Mouse (Mus musculus): ENCODE measurements around the gene Zzz3.

Gene Zzz3

DNA sequence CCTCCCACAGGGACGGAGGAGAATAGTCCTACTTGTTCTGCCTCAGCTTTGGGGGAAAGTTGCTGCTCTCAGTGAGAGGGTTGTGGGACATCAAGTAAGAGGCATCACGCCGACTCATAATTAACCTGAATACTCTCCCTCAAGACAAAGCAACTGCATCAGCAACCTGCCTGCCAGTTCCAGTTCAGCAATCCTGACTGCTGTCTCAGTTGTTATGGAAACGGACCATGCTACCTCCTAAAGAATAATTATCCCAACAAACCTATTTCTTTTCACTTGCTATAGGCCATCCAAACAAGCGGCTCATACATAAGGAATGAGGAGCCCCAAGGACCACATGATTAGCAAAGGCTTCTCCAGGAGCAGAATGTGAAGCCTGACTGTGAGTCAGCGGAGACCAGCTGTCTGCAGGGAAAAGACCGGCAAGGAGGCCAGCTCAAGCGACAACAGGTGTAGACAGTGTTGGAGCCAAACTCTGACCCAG is 100.2 kb downstream of the Zzz3 start:
- DNase-seq (ENCODE audit: low read depth, low spot score), result no peak

GRCm38 (mm10) chr3:152497084-152497483 is 101.8 kb downstream of the Zzz3 start:
- DNase-seq (ENCODE audit: low read depth, low spot score), result no peak

DNA sequence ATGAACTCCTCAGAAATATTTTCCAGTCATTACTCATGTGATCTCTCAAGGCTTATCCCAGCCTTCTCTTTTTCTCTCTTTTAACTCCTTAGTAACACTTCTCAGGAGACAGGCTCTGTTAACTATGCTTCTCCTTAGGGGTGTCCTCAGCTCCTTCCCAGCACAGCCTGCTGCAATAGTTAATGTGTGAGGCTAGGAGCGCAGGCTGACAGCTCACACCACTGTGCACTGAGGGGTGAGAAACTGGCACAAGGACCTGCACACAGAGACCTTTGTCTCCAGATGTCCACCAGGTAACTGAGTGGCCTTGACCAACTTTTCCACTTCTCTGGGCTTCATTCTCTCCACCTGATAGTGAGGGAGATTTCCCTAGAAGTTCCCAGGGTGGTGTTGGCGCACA is 102.6 kb downstream of the Zzz3 start:
- no peak for DNase-seq (ENCODE audit: low read depth, low spot score)

GRCm38 (mm10) chr3:152498968-152499696 is 103.9 kb downstream of the Zzz3 start:
- no peak for DNase-seq (ENCODE audit: low read depth, low spot score)

DNA sequence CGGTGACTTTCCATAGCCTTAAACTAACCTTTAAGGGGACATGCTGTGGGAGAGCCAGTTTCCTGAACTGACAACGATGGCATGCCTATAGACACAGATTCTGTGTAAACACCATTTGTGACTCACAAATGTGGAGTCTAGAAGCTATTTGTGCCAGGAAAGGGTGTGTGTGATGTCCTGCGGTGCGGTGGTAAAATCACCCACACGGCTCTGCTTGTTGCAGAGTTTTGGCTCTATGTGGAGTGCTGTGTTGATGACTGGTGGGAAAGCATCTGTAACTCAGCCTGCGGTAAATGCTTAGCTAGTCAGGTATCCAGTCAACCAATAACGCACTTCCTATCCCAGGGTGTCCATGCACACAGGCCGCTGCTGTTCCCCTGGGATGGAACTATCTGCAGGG is 112.6 kb downstream of the Zzz3 start:
- DNase-seq (ENCODE audit: low read depth, low spot score), result no peak

GRCm38 (mm10) chr3:152508419-152508993 is 113.2 kb downstream of the Zzz3 start:
- no peak for DNase-seq (ENCODE audit: low read depth, low spot score)

DNA sequence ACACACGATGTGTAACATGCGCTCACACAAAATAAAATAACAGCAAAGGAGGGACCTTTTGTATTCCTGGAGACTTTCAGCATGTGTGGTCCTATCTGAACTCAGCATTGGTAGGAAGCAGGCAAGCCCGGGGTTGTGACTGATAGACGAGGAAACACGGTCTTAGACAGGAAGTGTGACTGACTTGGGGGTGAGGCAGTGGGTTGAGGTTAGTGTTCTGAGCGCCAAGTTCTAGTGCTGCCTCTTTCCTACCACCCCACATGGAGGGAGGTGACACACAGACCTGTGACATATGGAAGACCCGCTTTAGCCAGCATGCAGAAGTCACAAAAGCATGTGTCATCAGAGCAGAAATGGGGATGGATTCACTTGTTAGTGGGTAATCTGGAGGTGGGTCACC is 114.0 kb downstream of the Zzz3 start:
- no peak for DNase-seq (ENCODE audit: low read depth, low spot score)
